Mouse (Mus musculus): Measurements from ENCODE around the gene Nr4a1. TPM values are rescaled to one million over a fixed set of nuclear protein-coding genes. Genes with fewer than 3 reads are reported as not detected.

Gene Nr4a1
- polyA plus RNA-seq, 1 experiment, result 50.3 TPM

- WGBS, result 94% methylated on average over 29 of the region's 29 CpGs
Measured at GRCm38 (mm10) chr15:101270101-101270820, 16.2 kb downstream of the Nr4a1 start.

GRCm38 (mm10) chr15:101271107-101271506 lies 17.0 kb downstream of the Nr4a1 start:
- TF ChIP-seq POLR2A (IDR thresholded peaks at IDR 0.05; ENCODE audit: low read depth, low read length) (no peak), CTCF (IDR thresholded peaks at IDR 0.05; ENCODE audit: extremely low read depth, insufficient read depth, insufficient read length, insufficient replicate concordance) (no peak)
- Histone ChIP-seq H3K4me1 (ENCODE audit: control insufficient read depth, insufficient read depth, insufficient read length) (peaks cover 20% of the 10 kb centered on the region), H3K27ac (ENCODE audit: insufficient read depth, low read length) (no peak overlapping the region), H3K36me3 (ENCODE audit: control insufficient read depth, insufficient read depth, low read length) (peaks cover 34% of the 10 kb centered on the region), H3K4me3 (ENCODE audit: extremely low read depth, insufficient read depth, insufficient read length) (no peak overlapping the region), H3K27me3 (ENCODE audit: control insufficient read depth, insufficient read depth, low read length) (no peaks in the 10 kb centered on the region)
- DNase-seq (ENCODE audit: low read depth in 1 of 2, low spot score in 2 of 2), result no peak
- 76% methylated on average over 3 of the region's 3 CpGs for WGBS

More at GRCm38 (mm10) chr15:101270101-101270820, 16.2 kb downstream of the Nr4a1 start:
- DNase-seq (ENCODE audit: low read depth in 1 of 2, low spot score in 2 of 2), result no peak
- no peaks in the 10 kb centered on the region for H3K27me3 ChIP-seq (ENCODE audit: control insufficient read depth, insufficient read depth, low read length)
- TF ChIP-seq CTCF (IDR thresholded peaks at IDR 0.05; ENCODE audit: extremely low read depth, insufficient read depth, insufficient read length, insufficient replicate concordance) (no peak), POLR2A (IDR thresholded peaks at IDR 0.05; ENCODE audit: low read depth, low read length) (no peak)
- no peak overlapping the region for H3K4me3 ChIP-seq (ENCODE audit: extremely low read depth, insufficient read depth, insufficient read length)
- H3K4me1 ChIP-seq (ENCODE audit: control insufficient read depth, insufficient read depth, insufficient read length), result peaks cover 22% of the 10 kb centered on the region
- H3K36me3 ChIP-seq (ENCODE audit: control insufficient read depth, insufficient read depth, low read length), result peaks cover 34% of the 10 kb centered on the region
- no peak overlapping the region for H3K27ac ChIP-seq (ENCODE audit: insufficient read depth, low read length)

GRCm38 (mm10) chr15:101271513-101271912 lies 17.4 kb downstream of the Nr4a1 start:
- peaks cover 18% of the 10 kb centered on the region for H3K4me1 ChIP-seq (ENCODE audit: control insufficient read depth, insufficient read depth, insufficient read length)
- no peak overlapping the region for H3K4me3 ChIP-seq (ENCODE audit: extremely low read depth, insufficient read depth, insufficient read length)
- DNase-seq (ENCODE audit: low read depth in 1 of 2, low spot score in 2 of 2), result no peak
- TF ChIP-seq POLR2A (IDR thresholded peaks at IDR 0.05; ENCODE audit: low read depth, low read length), result no peak
- TF ChIP-seq CTCF (IDR thresholded peaks at IDR 0.05; ENCODE audit: extremely low read depth, insufficient read depth, insufficient read length, insufficient replicate concordance), result no peak
- WGBS, result 90% methylated on average over 15 of the region's 15 CpGs
- peaks cover 34% of the 10 kb centered on the region for H3K36me3 ChIP-seq (ENCODE audit: control insufficient read depth, insufficient read depth, low read length)
- H3K27ac ChIP-seq (ENCODE audit: insufficient read depth, low read length), result no peak overlapping the region
- H3K27me3 ChIP-seq (ENCODE audit: control insufficient read depth, insufficient read depth, low read length), result no peaks in the 10 kb centered on the region

GRCm38 (mm10) chr15:101274380-101274779 lies 20.3 kb downstream of the Nr4a1 start:
- TF ChIP-seq POLR2A (IDR thresholded peaks at IDR 0.05; ENCODE audit: low read depth, low read length) (no peak), CTCF (IDR thresholded peaks at IDR 0.05; ENCODE audit: extremely low read depth, insufficient read depth, insufficient read length, insufficient replicate concordance) (no peak)
- no peaks in the 10 kb centered on the region for H3K27me3 ChIP-seq (ENCODE audit: control insufficient read depth, insufficient read depth, low read length)
- DNase-seq (ENCODE audit: low read depth in 1 of 2, low spot score in 2 of 2), result no peak
- 55% methylated on average over 6 of the region's 6 CpGs for WGBS
- no peak overlapping the region for H3K27ac ChIP-seq (ENCODE audit: insufficient read depth, low read length)
- no peak overlapping the region for H3K4me3 ChIP-seq (ENCODE audit: extremely low read depth, insufficient read depth, insufficient read length)
- peaks cover 4% of the 10 kb centered on the region; the same call in 1 of the 2 replicates for H3K4me1 ChIP-seq (ENCODE audit: control insufficient read depth, insufficient read depth, insufficient read length)
- H3K36me3 ChIP-seq (ENCODE audit: control insufficient read depth, insufficient read depth, low read length), result peaks cover 34% of the 10 kb centered on the region

GRCm38 (mm10) chr15:101277351-101277899 lies 23.4 kb downstream of the Nr4a1 start:
- peaks cover 13% of the 10 kb centered on the region for H3K36me3 ChIP-seq (ENCODE audit: control insufficient read depth, insufficient read depth, low read length)
- TF ChIP-seq CTCF (IDR thresholded peaks at IDR 0.05; ENCODE audit: extremely low read depth, insufficient read depth, insufficient read length, insufficient replicate concordance), result no peak
- TF ChIP-seq POLR2A (IDR thresholded peaks at IDR 0.05; ENCODE audit: low read depth, low read length), result no peak
- no peak overlapping the region for H3K27ac ChIP-seq (ENCODE audit: insufficient read depth, low read length)

GRCm38 (mm10) chr15:101278589-101278988 lies 24.5 kb downstream of the Nr4a1 start:
- H3K27ac ChIP-seq (ENCODE audit: insufficient read depth, low read length), result no peak overlapping the region
- no peak for DNase-seq (ENCODE audit: low read depth in 1 of 2, low spot score in 2 of 2)
- TF ChIP-seq POLR2A (IDR thresholded peaks at IDR 0.05; ENCODE audit: low read depth, low read length) (no peak), CTCF (IDR thresholded peaks at IDR 0.05; ENCODE audit: extremely low read depth, insufficient read depth, insufficient read length, insufficient replicate concordance) (no peak)
- H3K27me3 ChIP-seq (ENCODE audit: control insufficient read depth, insufficient read depth, low read length), result no peaks in the 10 kb centered on the region
- WGBS, result 80% methylated on average over 5 of the region's 5 CpGs
- peaks cover 8% of the 10 kb centered on the region for H3K36me3 ChIP-seq (ENCODE audit: control insufficient read depth, insufficient read depth, low read length)
- no peaks in the 10 kb centered on the region for H3K4me1 ChIP-seq (ENCODE audit: control insufficient read depth, insufficient read depth, insufficient read length)
- H3K4me3 ChIP-seq (ENCODE audit: extremely low read depth, insufficient read depth, insufficient read length), result no peak overlapping the region

More at GRCm38 (mm10) chr15:101277351-101277899, 23.4 kb downstream of the Nr4a1 start:
- Histone ChIP-seq H3K4me3 (ENCODE audit: extremely low read depth, insufficient read depth, insufficient read length) (no peak overlapping the region), H3K4me1 (ENCODE audit: control insufficient read depth, insufficient read depth, insufficient read length) (no peaks in the 10 kb centered on the region), H3K27me3 (ENCODE audit: control insufficient read depth, insufficient read depth, low read length) (no peaks in the 10 kb centered on the region)
- DNase-seq (ENCODE audit: low read depth in 1 of 2, low spot score in 2 of 2), result no peak
- WGBS, result 94% methylated on average over 11 of the region's 11 CpGs
